ENCODE assay signal across 10 mouse cellular contexts in the genomic region with DNA sequence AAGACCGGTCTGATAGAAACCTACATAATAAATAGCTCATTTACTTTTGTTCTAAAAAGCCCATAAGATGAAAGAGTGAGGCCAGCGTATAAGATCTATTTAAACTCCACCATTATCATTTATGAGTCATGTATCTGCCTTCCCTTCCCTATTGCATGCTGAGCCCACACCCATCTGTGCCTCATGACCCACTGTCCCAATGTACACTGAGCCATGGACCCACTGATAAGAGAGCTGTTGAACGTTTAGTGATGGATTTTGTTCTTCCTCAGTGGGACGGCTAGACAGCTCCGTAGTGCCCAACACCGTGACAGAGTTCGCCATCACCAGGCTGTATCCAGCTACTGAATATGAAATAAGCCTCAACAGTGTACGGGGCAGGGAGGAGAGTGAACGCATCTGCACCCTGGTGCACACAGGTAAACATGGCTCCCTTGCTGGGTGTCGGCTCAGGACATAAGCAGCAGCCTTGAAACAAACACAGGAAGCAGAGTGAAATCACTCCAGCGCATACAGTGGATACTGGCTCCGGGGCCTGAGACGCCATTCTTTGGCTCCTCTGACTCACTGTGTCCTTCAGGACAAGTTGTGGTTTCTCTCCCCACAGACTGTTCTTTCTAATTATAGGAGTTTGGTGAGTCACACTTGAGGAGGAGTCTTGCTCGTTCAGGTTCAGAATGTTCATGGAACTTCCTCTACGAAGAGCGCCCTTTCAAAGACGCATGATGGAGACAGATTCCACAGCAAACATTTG.
DNase-seq lines count a peak whose midpoint lies in the region; ATAC-seq and TF ChIP-seq lines count a peak whose summit lies in the region.
"Had no signal": no experiment of that assay in that cellular context is flagged by ENCODE, and none has a peak within 500 bp of the region (broad histone marks: within the 10 kb centered on the region; RNA-seq: fewer than 3 reads in every experiment).

No protein-coding gene starts in this region.

- TF ChIP-seq CTCF in kidney, postnatal 0 days (IDR thresholded peaks at IDR 0.05; ENCODE audit: low read depth): no peak
- TF ChIP-seq CTCF in cortical plate, adult 2 months (IDR thresholded peaks at IDR 0.05; ENCODE audit: extremely low read depth, insufficient read depth, low read length): no peak
- no peak for TF ChIP-seq CTCF in midbrain, postnatal 0 days (IDR thresholded peaks at IDR 0.05)

- H3K9me3 ChIP-seq in kidney, postnatal 0 days (replicated peaks; ENCODE audit: low read length): no peaks in the 10 kb centered on the region
- H3K9me3 ChIP-seq in kidney, embryonic 16.5 days (ENCODE audit: low read length): no peaks in the 10 kb centered on the region
- no peaks in the 10 kb centered on the region for H3K9me3 ChIP-seq in hindbrain, embryonic 11.5 days (ENCODE audit: control insufficient read depth, low read length)
- no peaks in the 10 kb centered on the region for H3K9me3 ChIP-seq in midbrain, postnatal 0 days (ENCODE audit: low read length)
- no peaks in the 10 kb centered on the region for H3K9me3 ChIP-seq in liver, embryonic 11.5 days (ENCODE audit: control insufficient read depth, low read length)

- no peak overlapping the region for H3K4me2 ChIP-seq in kidney, postnatal 0 days (ENCODE audit: low read length)
- no peak overlapping the region for H3K4me2 ChIP-seq in kidney, embryonic 16.5 days (replicated peaks; ENCODE audit: low read depth, low read length)
- H3K4me2 ChIP-seq in hindbrain, embryonic 11.5 days (replicated peaks; ENCODE audit: low read depth, low read length): no peak overlapping the region
- no peak overlapping the region for H3K4me2 ChIP-seq in midbrain, postnatal 0 days (ENCODE audit: low read depth, low read length, poor library complexity, severe bottlenecking)
- no peak overlapping the region for H3K4me2 ChIP-seq in liver, embryonic 11.5 days
- H3K4me2 ChIP-seq: hindbrain, embryonic 14.5 days had no signal

- no peak overlapping the region for H3K27ac ChIP-seq in kidney, postnatal 0 days
- H3K27ac ChIP-seq in kidney, embryonic 16.5 days (ENCODE audit: low read length): no peak overlapping the region
- H3K27ac ChIP-seq in cortical plate, adult 2 months (ENCODE audit: insufficient read depth, low read length): peak overlapping the region; percentile 24; the same call in 1 of the 2 replicates
- no peak overlapping the region for H3K27ac ChIP-seq in hindbrain, embryonic 11.5 days (ENCODE audit: low read depth, low read length)
- no peak overlapping the region for H3K27ac ChIP-seq in midbrain, postnatal 0 days (ENCODE audit: low read depth, low read length)
- no peak overlapping the region for H3K27ac ChIP-seq in liver, embryonic 11.5 days (ENCODE audit: low read depth, low read length)
- H3K27ac ChIP-seq: hindbrain, embryonic 14.5 days had no signal

- H3K4me3 ChIP-seq in kidney, postnatal 0 days (replicated peaks; ENCODE audit: low read depth, low read length): no peak overlapping the region
- no peak overlapping the region for H3K4me3 ChIP-seq in kidney, embryonic 16.5 days (ENCODE audit: low read length)
- H3K4me3 ChIP-seq in cortical plate, adult 2 months (ENCODE audit: insufficient read depth, low read length): no peak overlapping the region
- no peak overlapping the region for H3K4me3 ChIP-seq in hindbrain, embryonic 11.5 days (ENCODE audit: low read depth, low read length)
- no peak overlapping the region for H3K4me3 ChIP-seq in midbrain, postnatal 0 days (ENCODE audit: low read depth, low read length)
- H3K4me3 ChIP-seq in liver, embryonic 11.5 days (ENCODE audit: low read depth, low read length): no peak overlapping the region

- no peak for TF ChIP-seq POLR2A in cortical plate, adult 2 months (IDR thresholded peaks at IDR 0.05; ENCODE audit: extremely low read depth, insufficient read depth, low read length)

- peak; percentile 2 for DNase-seq in kidney, postnatal 0 days (ENCODE audit: low spot score)
- peak; percentile 80 for DNase-seq in Muller cell, postnatal 12 days (ENCODE audit: inconsistent ontology term)
- DNase-seq in lung, postnatal 36 days: peak; percentile 25
- DNase-seq in hindbrain, embryonic 11.5 days (ENCODE audit: low spot score): no peak
- DNase-seq in midbrain, postnatal 0 days (ENCODE audit: low spot score): no peak
- DNase-seq in liver, embryonic 11.5 days (ENCODE audit: low spot score): no peak

- no peak overlapping the region for H3K9ac ChIP-seq in kidney, postnatal 0 days (ENCODE audit: low read depth, low read length)
- no peak overlapping the region for H3K9ac ChIP-seq in kidney, embryonic 16.5 days (replicated peaks; ENCODE audit: low read length)
- no peak overlapping the region for H3K9ac ChIP-seq in hindbrain, embryonic 11.5 days (ENCODE audit: low read depth, low read length)
- H3K9ac ChIP-seq in midbrain, postnatal 0 days (replicated peaks; ENCODE audit: low read length, poor library complexity, severe bottlenecking): no peak overlapping the region
- H3K9ac ChIP-seq in liver, embryonic 11.5 days (ENCODE audit: low read depth, low read length): no peak overlapping the region
- H3K9ac ChIP-seq: hindbrain, embryonic 14.5 days had no signal

- no peaks in the 10 kb centered on the region for H3K36me3 ChIP-seq in kidney, postnatal 0 days (ENCODE audit: insufficient read depth, low read length)
- H3K36me3 ChIP-seq in kidney, embryonic 16.5 days (ENCODE audit: insufficient read depth, low read length): no peaks in the 10 kb centered on the region
- no peaks in the 10 kb centered on the region for H3K36me3 ChIP-seq in hindbrain, embryonic 11.5 days (ENCODE audit: control insufficient read depth, insufficient read depth, low read length)
- H3K36me3 ChIP-seq in midbrain, postnatal 0 days (ENCODE audit: insufficient read depth, low read length): no peaks in the 10 kb centered on the region
- H3K36me3 ChIP-seq in liver, embryonic 11.5 days (ENCODE audit: control insufficient read depth, insufficient read depth, low read length): no peaks in the 10 kb centered on the region

- WGBS in kidney, postnatal 0 days: 84% methylated on average over 17 of the region's 17 CpGs
- WGBS in kidney, embryonic 16.5 days: 85% methylated on average over 17 of the region's 17 CpGs
- 92% methylated on average over 17 of the region's 17 CpGs for WGBS in hindbrain, embryonic 11.5 days
- 96% methylated on average over 17 of the region's 17 CpGs for WGBS in midbrain, postnatal 0 days
- WGBS in liver, embryonic 11.5 days: 62% methylated on average over 17 of the region's 17 CpGs

- ATAC-seq in kidney, postnatal 0 days (replicated peaks; ENCODE audit: low FRiP score, low read depth): no peak
- no peak for ATAC-seq in kidney, embryonic 16.5 days (ENCODE audit: low FRiP score, low TSS enrichment)
- ATAC-seq in hindbrain, embryonic 11.5 days (ENCODE audit: low FRiP score): no peak
- no peak for ATAC-seq in midbrain, postnatal 0 days (ENCODE audit: low FRiP score)
- no peak for ATAC-seq in liver, embryonic 11.5 days (replicated peaks; ENCODE audit: low FRiP score)
- ATAC-seq: midbrain, embryonic 16.5 days had no signal

- H3K4me1 ChIP-seq in kidney, postnatal 0 days (replicated peaks; ENCODE audit: insufficient read depth, low read length): no peaks in the 10 kb centered on the region
- H3K4me1 ChIP-seq in kidney, embryonic 16.5 days (ENCODE audit: insufficient read depth, low read length): no peaks in the 10 kb centered on the region
- H3K4me1 ChIP-seq in cortical plate, adult 2 months (ENCODE audit: control insufficient read depth, insufficient read depth, low read length): peaks cover 3% of the 10 kb centered on the region
- no peaks in the 10 kb centered on the region for H3K4me1 ChIP-seq in hindbrain, embryonic 11.5 days (replicated peaks; ENCODE audit: control insufficient read depth, insufficient read depth, low read length)
- no peaks in the 10 kb centered on the region for H3K4me1 ChIP-seq in midbrain, postnatal 0 days (ENCODE audit: insufficient read depth, low read length)
- no peaks in the 10 kb centered on the region for H3K4me1 ChIP-seq in liver, embryonic 11.5 days (replicated peaks; ENCODE audit: control insufficient read depth, insufficient read depth, low read length)

- H3K27me3 ChIP-seq in kidney, postnatal 0 days (ENCODE audit: insufficient read depth, low read length): no peaks in the 10 kb centered on the region
- H3K27me3 ChIP-seq in kidney, embryonic 16.5 days (ENCODE audit: insufficient read depth, low read length): no peaks in the 10 kb centered on the region
- H3K27me3 ChIP-seq in hindbrain, embryonic 11.5 days (ENCODE audit: control insufficient read depth, insufficient read depth, low read length): no peaks in the 10 kb centered on the region
- H3K27me3 ChIP-seq in midbrain, postnatal 0 days (ENCODE audit: insufficient read depth, low read length): no peaks in the 10 kb centered on the region
- H3K27me3 ChIP-seq in liver, embryonic 11.5 days (replicated peaks; ENCODE audit: control insufficient read depth, insufficient read depth, low read length): no peaks in the 10 kb centered on the region

Comparison
In these comparisons a context has a peak if more than half of its experiments do, and no peak if none do; other contexts are left out.
1. DNase-seq: peak in kidney, postnatal 0 days (single experiment), Muller cell, postnatal 12 days (single experiment) and lung, postnatal 36 days (single experiment); none in hindbrain, embryonic 11.5 days (single experiment), midbrain, postnatal 0 days (single experiment) and liver, embryonic 11.5 days (single experiment).